Mouse (Mus musculus) heart, postnatal 0 days (tissue): ENCODE measurements around the gene Hbb-y. TPM values are rescaled to one million over a fixed set of nuclear protein-coding genes. Genes with fewer than 3 reads are reported as not detected.
"Not testable (repeated sequence)": the region's sequence is repeated elsewhere in the genome, so short reads cannot be mapped to it uniquely, and the experiment has no call there.

Experiments
- ATAC-seq: fragments of 200-750 bp; cut with Nextera tagmentation; 2 replicates; pipeline ENCODE4 v1.8.0; 2017; ENCODE audit warnings: low read depth, moderate number of reproducible peaks, moderate library complexity; ENCODE audit not compliant: insufficient read depth
- DNase-seq: peaks from one replicate; pipeline ENCODE4 v3.0.0-alpha.2; 2016; ENCODE audit warnings: low spot score
- H3K27ac ChIP-seq: fragments of 300-500 bp; sonication (generic); 2 replicates; pipeline ENCODE4 v1.5.1; 2014; ENCODE audit warnings: low read depth, mild to moderate bottlenecking
- H3K27me3 ChIP-seq: fragments of 300-500 bp; sonication (generic); 2 replicates; pipeline ENCODE4 v1.6.1; 2014; ENCODE audit warnings: low read length, mixed read lengths; ENCODE audit not compliant: control insufficient read depth, insufficient read depth
- H3K36me3 ChIP-seq: fragments of 300-500 bp; sonication (generic); replicated peaks from 2 replicates; pipeline ENCODE4 v1.6.1; 2014; ENCODE audit warnings: low read length, mixed read lengths; ENCODE audit not compliant: control insufficient read depth, insufficient read depth
- H3K4me1 ChIP-seq: fragments of 300-500 bp; sonication (generic); 2 replicates; pipeline ENCODE4 v1.6.1; 2014; ENCODE audit warnings: antibody characterized with exemption; ENCODE audit not compliant: control insufficient read depth, insufficient read depth
- H3K4me2 ChIP-seq: fragments of 300-500 bp; sonication (generic); 2 replicates; pipeline ENCODE4 v1.6.1; 2014; ENCODE audit warnings: low read depth, mild to moderate bottlenecking, low read length, moderate library complexity
- H3K4me3 ChIP-seq: fragments of 300-500 bp; sonication (generic); 2 replicates; pipeline ENCODE4 v1.5.1; 2014; ENCODE audit warnings: low read depth, low read length
- H3K9ac ChIP-seq: fragments of 300-500 bp; sonication (generic); replicated peaks from 2 replicates; pipeline ENCODE4 v1.6.1; 2014; ENCODE audit warnings: low read depth, low read length, mixed read lengths
- H3K9me3 ChIP-seq: fragments of 300-500 bp; sonication (generic); replicated peaks from 2 replicates; pipeline ENCODE4 v1.6.1; 2016; ENCODE audit warnings: low read length; ENCODE audit not compliant: control insufficient read depth
- CTCF ChIP-seq: IDR thresholded peaks from 2 replicates; pipeline ENCODE4 v1.5.1; 2016; ENCODE audit warnings: antibody characterized with exemption, control low read depth, low read depth
- EP300 ChIP-seq: IDR thresholded peaks from 2 replicates; pipeline ENCODE4 v1.6.1; 2016; ENCODE audit warnings: antibody characterized with exemption, low read depth
- WGBS: fragments of 180-500 bp; shearing (Covaris S2); extraction: QIAGEN DNeasy Blood & Tissue Kit; methylation state at CpG from one replicate; pipeline ENCODE4 v1.1.7; 2014; 5-methylcytosine and 5-hydroxymethylcytosine counted together
- polyA plus RNA-seq: library from polyadenylated mRNA; unstranded; fragments of >200 nt; fragmentation: Nextera tagmentation; extraction: Ambion mirVana; gene quantifications from 2 replicates; pipeline ENCODE4 v1.2.1, GENCODE M21; 2015
- total RNA-seq: library from RNA; depleted of rRNA; stranded (reverse); fragments of >200 nt; gene quantifications from 2 replicates; pipeline ENCODE4 v1.2.3, GENCODE M21; 2014; ENCODE audit warnings: low replicate concordance

Gene Hbb-y
- total and polyA plus RNA-seq, 2 experiments from 2014 or later = 0.80 to 2.7 TPM

DNA sequence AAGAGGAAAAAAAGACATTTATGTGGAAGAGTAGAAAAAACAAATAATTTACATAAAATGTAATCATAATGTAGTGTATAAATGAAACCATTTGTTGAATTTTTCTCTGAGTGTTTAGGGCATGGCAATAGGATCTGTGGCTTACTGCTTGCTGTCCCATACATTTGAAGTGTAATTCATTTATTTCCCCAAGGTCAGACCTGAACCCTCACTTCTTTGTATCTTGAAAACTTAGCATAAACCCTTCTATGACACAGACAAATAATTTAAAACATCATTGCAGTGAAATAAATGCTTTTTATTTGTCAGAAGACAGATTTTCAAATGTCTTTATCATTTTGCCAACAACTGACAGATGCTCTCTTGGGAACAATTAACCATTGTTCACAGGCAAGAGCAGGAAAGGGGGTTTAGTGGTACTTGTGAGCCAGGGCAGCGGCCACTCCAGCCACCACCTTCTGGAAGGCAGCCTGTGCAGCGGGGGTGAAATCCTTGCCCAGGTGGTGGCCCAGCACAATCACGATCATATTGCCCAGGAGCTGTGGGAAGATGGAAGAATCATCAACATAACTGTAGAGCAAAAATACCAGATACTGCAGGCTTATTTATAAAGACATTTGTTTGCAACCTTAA is 26.6 kb downstream of the Hbb-y start:
- DNase-seq (no peak), ATAC-seq (no peak)
- H3K4me1 ChIP-seq = no peaks in the 10 kb centered on the region
- no peak overlapping the region for H3K27ac ChIP-seq
- no peaks in the 10 kb centered on the region for H3K27me3 ChIP-seq
- H3K9ac ChIP-seq = no peak overlapping the region
- H3K9me3 ChIP-seq = no peaks in the 10 kb centered on the region
- WGBS = 45% methylated on average over 3 of the region's 3 CpGs
- no peak overlapping the region for H3K4me2 ChIP-seq
- no peak for TF ChIP-seq CTCF
- no peak for TF ChIP-seq EP300
- H3K36me3 ChIP-seq = no peaks in the 10 kb centered on the region
- H3K4me3 ChIP-seq = no peak overlapping the region

GRCm38 (mm10) chr7:103825536-103826254 is 27.3 kb downstream of the Hbb-y start:
- no peak overlapping the region for H3K27ac ChIP-seq
- no peaks in the 10 kb centered on the region for H3K4me1 ChIP-seq
- H3K4me2 ChIP-seq = no peak overlapping the region
- no peaks in the 10 kb centered on the region for H3K27me3 ChIP-seq
- TF ChIP-seq CTCF = no peak
- no peak for TF ChIP-seq EP300
- 80% methylated on average over 3 of the region's 3 CpGs for WGBS
- no peaks in the 10 kb centered on the region for H3K9me3 ChIP-seq
- no peaks in the 10 kb centered on the region for H3K36me3 ChIP-seq
- ATAC-seq = no peak
- no peak overlapping the region for H3K4me3 ChIP-seq
- DNase-seq = no peak
- no peak overlapping the region for H3K9ac ChIP-seq

DNA sequence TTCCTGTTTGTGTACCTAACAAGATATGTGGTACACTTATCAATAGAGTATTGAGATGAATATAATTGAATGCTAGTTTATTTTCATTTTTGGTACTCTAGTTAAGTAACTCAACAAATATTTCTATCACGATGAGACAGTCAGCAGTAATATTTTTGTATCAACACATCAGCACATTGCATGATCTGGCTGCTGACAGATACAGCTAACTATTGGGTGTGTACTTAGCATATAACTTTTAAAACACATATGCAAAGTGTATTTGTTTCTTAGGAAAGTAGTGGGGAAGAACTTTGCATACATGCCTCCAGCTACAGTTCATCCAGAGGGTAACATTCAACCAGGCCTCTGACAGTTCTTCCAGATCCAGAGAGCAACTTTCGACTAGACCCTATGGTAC is 28.4 kb downstream of the Hbb-y start:
- WGBS = 73% methylated on average over 2 of the region's 2 CpGs
- no peak for ATAC-seq
- no peak overlapping the region for H3K4me2 ChIP-seq

GRCm38 (mm10) chr7:103815085-103815484 is 37.9 kb downstream of the Hbb-y start:
- not testable (repeated sequence) for ATAC-seq, H3K9me3 ChIP-seq, H3K4me3 ChIP-seq, H3K36me3 ChIP-seq, H3K9ac ChIP-seq, H3K27ac ChIP-seq, DNase-seq, H3K4me2 ChIP-seq, H3K27me3 ChIP-seq, H3K4me1 ChIP-seq
- WGBS = 89% methylated on average over 1 of the region's 2 CpGs

More for the DNA sequence above, 28.4 kb downstream of the Hbb-y start:
- H3K9me3 ChIP-seq = no peaks in the 10 kb centered on the region
- no peak overlapping the region for H3K9ac ChIP-seq
- H3K4me1 ChIP-seq = no peaks in the 10 kb centered on the region
- no peak for TF ChIP-seq CTCF
- no peak for TF ChIP-seq EP300
- no peaks in the 10 kb centered on the region for H3K27me3 ChIP-seq
- no peak for DNase-seq
- no peaks in the 10 kb centered on the region for H3K36me3 ChIP-seq
- no peak overlapping the region for H3K27ac ChIP-seq
- H3K4me3 ChIP-seq = no peak overlapping the region

- H3K36me3 ChIP-seq = no peaks in the 10 kb centered on the region
- no peak within 1 kb of the TSS for H3K4me2 ChIP-seq
- no peak within 1 kb of the TSS for H3K27ac ChIP-seq
- no peak within 1 kb of the TSS for H3K4me3 ChIP-seq
- DNase-seq (no peak), ATAC-seq (no peak)
- no peak for TF ChIP-seq EP300
- no peak for TF ChIP-seq CTCF
- no peak within 1 kb of the TSS for H3K9ac ChIP-seq
- H3K4me1 ChIP-seq = no peaks in the 10 kb centered on the region
- H3K9me3 ChIP-seq = no peaks in the 10 kb centered on the region
- H3K27me3 ChIP-seq = no peaks in the 10 kb centered on the region
- 88% methylated on average over 3 of the region's 3 CpGs for WGBS
Measured at GRCm38 (mm10) chr7:103813766-103814165, 39.2 kb downstream of the Hbb-y start, which contains the start of gene Hbb-bt. Gene Hbb-bt, minus strand, starts transcription at chr7:103813996.

DNA sequence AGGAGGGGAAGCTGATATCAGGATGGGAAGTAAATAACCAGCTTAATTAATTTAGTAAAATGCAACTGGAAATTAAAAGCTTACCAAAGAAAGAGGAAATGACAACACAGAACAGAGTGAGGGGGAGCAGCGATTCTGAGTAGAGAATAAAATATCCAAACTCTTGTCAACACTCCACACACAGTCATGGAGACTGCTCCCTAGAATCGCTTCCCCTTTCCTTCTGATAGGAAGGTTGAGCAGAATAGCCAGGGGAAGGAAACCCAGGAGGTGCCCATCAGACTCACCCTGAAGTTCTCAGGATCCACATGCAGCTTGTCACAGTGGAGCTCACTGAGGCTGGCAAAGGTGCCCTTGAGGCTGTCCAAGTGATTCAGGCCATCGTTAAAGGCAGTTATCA is 39.9 kb downstream of the Hbb-y start:
- DNase-seq, H3K4me1 ChIP-seq, ATAC-seq, H3K36me3 ChIP-seq, H3K27me3 ChIP-seq, H3K9ac ChIP-seq, H3K9me3 ChIP-seq, H3K4me3 ChIP-seq, H3K4me2 ChIP-seq, H3K27ac ChIP-seq: not testable (repeated sequence)
- WGBS = no CpG with 5 or more reads among the region's 3 CpGs
